Mouse (Mus musculus) small intestine, adult 2 months (tissue): ENCODE measurements at regions not wholly inside any gene's neighbourhood (a gene's known extent, or its start where the extent isn't known, plus 50 kb on each side); places are given as distances from the start of the nearest gene placed in this dataset.

Source experiments
- CTCF ChIP-seq: fragments of 200-500 bp; IDR thresholded peaks from 2 replicates; pipeline ENCODE4 v1.5.1; 2012; ENCODE audit warnings: low read depth, mild to moderate bottlenecking, control low read depth, inconsistent platforms, low read length, moderate library complexity, mixed read lengths; ENCODE audit not compliant: insufficient replicate concordance, insufficient read length; ENCODE audit errors: extremely low read depth
- POLR2A ChIP-seq: fragments of 200-500 bp; IDR thresholded peaks from 2 replicates; pipeline ENCODE4 v1.6.1; 2012; ENCODE audit warnings: low read depth, mild to moderate bottlenecking, control low read depth, inconsistent platforms, low read length, moderate library complexity

GRCm38 (mm10) chr7:74693049-74693448 lies 138.5 kb upstream of the Slco3a1 start:
- no peak for TF ChIP-seq CTCF
- TF ChIP-seq POLR2A = no peak
